Mouse (Mus musculus) intestine, embryonic 15.5 days (tissue): ENCODE measurements around the gene Slc27a5. TPM values are rescaled to one million over a fixed set of nuclear protein-coding genes. Genes with fewer than 3 reads are reported as not detected.

Experiments used
- ATAC-seq: fragments of 200-750 bp; cut with Nextera tagmentation; 2 replicates; pipeline ENCODE4 v1.8.0; 2017; ENCODE audit warnings: moderate TSS enrichment, moderate library complexity
- H3K27ac ChIP-seq: fragments of 300-500 bp; sonication (generic); 2 replicates; pipeline ENCODE4 v1.5.1; 2015; ENCODE audit warnings: mild to moderate bottlenecking, inconsistent platforms
- H3K27me3 ChIP-seq: fragments of 300-500 bp; sonication (generic); replicated peaks from 2 replicates; pipeline ENCODE4 v1.6.1; 2015; ENCODE audit warnings: inconsistent platforms
- H3K36me3 ChIP-seq: fragments of 300-500 bp; sonication (generic); 2 replicates; pipeline ENCODE4 v1.6.1; 2015; ENCODE audit warnings: inconsistent platforms
- H3K4me1 ChIP-seq: fragments of 300-500 bp; sonication (generic); replicated peaks from 2 replicates; pipeline ENCODE4 v1.6.1; 2015; ENCODE audit warnings: inconsistent platforms
- H3K4me2 ChIP-seq: fragments of 300-500 bp; sonication (generic); replicated peaks from 2 replicates; pipeline ENCODE4 v1.6.1; 2015; ENCODE audit warnings: mild to moderate bottlenecking, inconsistent platforms
- H3K4me3 ChIP-seq: fragments of 300-500 bp; sonication (generic); replicated peaks from 2 replicates; pipeline ENCODE4 v1.5.1; 2015; ENCODE audit warnings: inconsistent platforms
- H3K9ac ChIP-seq: fragments of 300-500 bp; sonication (generic); 2 replicates; pipeline ENCODE4 v1.6.1; 2015; ENCODE audit warnings: inconsistent platforms
- H3K9me3 ChIP-seq: fragments of 300-500 bp; sonication (generic); 2 replicates; pipeline ENCODE4 v1.6.1; 2016; ENCODE audit warnings: inconsistent platforms
- WGBS: fragments of 180-500 bp; shearing (Covaris S2); methylation state at CpG from one replicate; pipeline ENCODE4 v1.1.7; 2015; 5-methylcytosine and 5-hydroxymethylcytosine counted together
- polyA plus RNA-seq: library from polyadenylated mRNA; unstranded; fragments of >200 nt; fragmentation: Nextera tagmentation; extraction: Ambion mirVana; gene quantifications from 2 replicates; pipeline ENCODE4 v1.2.1, GENCODE M21; 2015

Slc27a5 gene
- polyA plus RNA-seq, 1 experiment from 2014 or later: 0.41 TPM

DNA sequence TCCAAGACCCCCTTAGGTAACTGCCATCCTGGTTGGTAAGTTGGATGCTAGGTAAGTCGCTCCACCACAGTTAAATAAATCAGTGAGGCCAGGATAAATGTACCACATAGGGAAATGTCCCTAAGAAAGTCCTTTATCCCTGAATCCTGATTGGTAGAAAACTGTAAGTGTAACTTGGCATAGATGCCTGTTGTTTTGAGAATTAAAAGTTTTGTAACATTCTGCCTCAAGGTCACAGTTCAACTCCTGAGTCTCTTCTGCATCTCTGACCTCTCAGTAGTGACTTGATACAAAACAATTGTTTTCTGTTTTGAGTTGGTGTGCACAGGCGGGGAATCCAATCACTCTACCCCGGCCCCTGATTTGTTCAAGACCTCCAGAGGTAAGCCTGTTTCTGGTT, 859 bp upstream of the Slc27a5 start, which contains the start of gene Trim28:
Gene Trim28, plus strand, starts transcription at position 264 of the 400 bp plus-strand sequence.
- Histone ChIP-seq H3K36me3 (0 out of 2 replicates have a peak, but pooled peaks cover under 1% of the 10 kb centered on the region), H3K9ac (no peak within 1 kb of the TSS), H3K4me3 (no peak within 1 kb of the TSS), H3K4me1 (no peaks in the 10 kb centered on the region), H3K27ac (no peak within 1 kb of the TSS), H3K4me2 (no peak within 1 kb of the TSS), H3K9me3 (no peaks in the 10 kb centered on the region), H3K27me3 (no peaks in the 10 kb centered on the region)
- ATAC-seq: no peak
- 86% methylated on average over 3 of the region's 3 CpGs for WGBS

- no peak overlapping the region for H3K9ac ChIP-seq
- H3K4me3 ChIP-seq: no peak overlapping the region
- H3K9me3 ChIP-seq: no peaks in the 10 kb centered on the region
- H3K27ac ChIP-seq: no peak overlapping the region
- ATAC-seq: no peak
- H3K27me3 ChIP-seq: no peaks in the 10 kb centered on the region
- H3K4me2 ChIP-seq: no peak overlapping the region
- no peaks in the 10 kb centered on the region for H3K4me1 ChIP-seq
- WGBS: 68% methylated on average over 5 of the region's 5 CpGs
- H3K36me3 ChIP-seq: no peaks in the 10 kb centered on the region
These were observed 762 bp downstream of the Slc27a5 start for GRCm38 (mm10) chr7:12997230-12997629.

DNA sequence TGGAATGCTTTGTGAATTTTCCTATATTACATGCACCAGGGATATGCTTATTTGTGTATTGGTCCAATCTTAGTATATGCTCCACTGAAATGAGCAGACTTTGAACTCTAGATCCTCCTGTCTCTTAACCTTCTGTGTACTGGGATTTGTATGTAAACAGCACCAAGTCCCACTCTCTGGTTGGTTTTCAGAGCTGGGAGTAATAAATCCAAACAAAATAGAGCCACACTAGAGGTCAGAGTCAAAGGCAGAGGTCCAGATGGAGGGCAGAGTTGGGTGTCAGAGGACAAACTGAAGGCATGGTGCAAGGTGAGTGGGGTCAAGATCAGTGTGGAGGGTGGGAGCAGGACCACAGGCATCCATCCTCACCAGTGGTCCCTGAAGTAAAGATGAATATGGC, 2.1 kb downstream of the Slc27a5 start:
- Histone ChIP-seq H3K36me3 (no peaks in the 10 kb centered on the region), H3K27ac (no peak overlapping the region), H3K9ac (no peak overlapping the region), H3K4me1 (no peaks in the 10 kb centered on the region), H3K27me3 (no peaks in the 10 kb centered on the region), H3K9me3 (no peaks in the 10 kb centered on the region), H3K4me2 (no peak overlapping the region), H3K4me3 (no peak overlapping the region)
- ATAC-seq: no peak

DNA sequence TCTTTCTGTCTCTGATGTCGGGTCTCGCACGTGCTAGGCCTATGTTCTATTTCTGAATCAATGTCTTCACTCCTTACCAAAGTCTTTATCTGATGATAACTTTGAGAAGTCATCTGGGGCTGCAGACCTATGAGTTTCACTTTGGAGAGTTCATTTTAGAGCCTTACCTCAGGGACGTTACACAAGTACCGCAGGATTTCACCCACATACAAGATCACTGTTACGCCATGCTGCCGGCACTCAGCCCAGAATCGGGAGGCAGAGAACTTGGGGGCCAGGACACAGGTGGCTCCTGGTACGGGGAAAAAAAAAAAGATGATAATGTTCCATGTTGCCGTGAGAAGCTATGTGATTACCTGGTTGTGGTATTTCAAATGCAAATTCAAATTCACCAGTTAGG, 4.8 kb downstream of the Slc27a5 start:
- H3K4me2 ChIP-seq: no peak overlapping the region
- H3K27me3 ChIP-seq: no peaks in the 10 kb centered on the region
- H3K9ac ChIP-seq: no peak overlapping the region
- ATAC-seq: no peak
- 90% methylated on average over 10 of the region's 10 CpGs for WGBS
- H3K9me3 ChIP-seq: no peaks in the 10 kb centered on the region
- no peaks in the 10 kb centered on the region for H3K36me3 ChIP-seq
- no peak overlapping the region for H3K4me3 ChIP-seq
- no peak overlapping the region for H3K27ac ChIP-seq
- no peaks in the 10 kb centered on the region for H3K4me1 ChIP-seq

DNA sequence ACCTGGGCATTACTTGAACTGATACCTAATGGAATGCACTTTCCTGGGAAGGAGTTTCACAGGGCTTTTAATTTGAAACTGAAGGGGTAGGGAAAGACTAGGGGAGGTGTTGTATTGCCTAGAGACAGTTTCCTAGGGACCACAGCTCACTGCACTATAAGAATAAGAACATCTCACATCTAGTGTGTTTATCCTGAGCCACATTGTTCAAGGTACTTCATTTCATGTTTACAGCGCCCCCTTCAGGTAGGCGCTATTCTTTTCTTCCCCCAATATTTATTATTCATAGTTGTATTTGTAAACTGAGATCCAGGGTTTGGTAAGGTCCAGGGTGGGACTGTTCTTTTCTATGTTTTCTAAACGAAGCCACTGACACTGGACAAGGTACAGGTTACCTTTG, 5.8 kb downstream of the Slc27a5 start:
- WGBS: 4% methylated on average over 3 of the region's 3 CpGs
- H3K4me3 ChIP-seq: no peak overlapping the region
- H3K27ac ChIP-seq: no peak overlapping the region
- no peaks in the 10 kb centered on the region for H3K27me3 ChIP-seq
- no peaks in the 10 kb centered on the region for H3K36me3 ChIP-seq
- H3K4me1 ChIP-seq: no peaks in the 10 kb centered on the region
- H3K9me3 ChIP-seq: no peaks in the 10 kb centered on the region
- ATAC-seq: no peak
- H3K9ac ChIP-seq: no peak overlapping the region
- H3K4me2 ChIP-seq: no peak overlapping the region

GRCm38 (mm10) chr7:12987409-12988189, 10.4 kb downstream of the Slc27a5 start:
- Histone ChIP-seq H3K36me3 (no peaks in the 10 kb centered on the region), H3K9me3 (no peaks in the 10 kb centered on the region), H3K4me2 (no peak overlapping the region), H3K4me1 (no peaks in the 10 kb centered on the region), H3K9ac (no peak overlapping the region), H3K27me3 (no peaks in the 10 kb centered on the region), H3K4me3 (no peak overlapping the region), H3K27ac (no peak overlapping the region)
- 78% methylated on average over 8 of the region's 8 CpGs for WGBS
- no peak for ATAC-seq

GRCm38 (mm10) chr7:12986906-12987305, 11.1 kb downstream of the Slc27a5 start:
- Histone ChIP-seq H3K4me3 (no peak overlapping the region), H3K27me3 (no peaks in the 10 kb centered on the region), H3K36me3 (no peaks in the 10 kb centered on the region), H3K4me1 (no peaks in the 10 kb centered on the region), H3K4me2 (no peak overlapping the region), H3K9me3 (no peaks in the 10 kb centered on the region), H3K9ac (no peak overlapping the region), H3K27ac (no peak overlapping the region)
- 82% methylated on average over 8 of the region's 8 CpGs for WGBS
- ATAC-seq: no peak

GRCm38 (mm10) chr7:12985724-12986123, 12.3 kb downstream of the Slc27a5 start:
- no peak overlapping the region for H3K4me3 ChIP-seq
- H3K4me1 ChIP-seq: no peaks in the 10 kb centered on the region
- H3K36me3 ChIP-seq: no peaks in the 10 kb centered on the region
- H3K9me3 ChIP-seq: no peaks in the 10 kb centered on the region
- H3K27me3 ChIP-seq: no peaks in the 10 kb centered on the region
- no peak for ATAC-seq
- no peak overlapping the region for H3K4me2 ChIP-seq
- 85% methylated on average over 1 of the region's 1 CpGs for WGBS
- no peak overlapping the region for H3K27ac ChIP-seq
- H3K9ac ChIP-seq: no peak overlapping the region

DNA sequence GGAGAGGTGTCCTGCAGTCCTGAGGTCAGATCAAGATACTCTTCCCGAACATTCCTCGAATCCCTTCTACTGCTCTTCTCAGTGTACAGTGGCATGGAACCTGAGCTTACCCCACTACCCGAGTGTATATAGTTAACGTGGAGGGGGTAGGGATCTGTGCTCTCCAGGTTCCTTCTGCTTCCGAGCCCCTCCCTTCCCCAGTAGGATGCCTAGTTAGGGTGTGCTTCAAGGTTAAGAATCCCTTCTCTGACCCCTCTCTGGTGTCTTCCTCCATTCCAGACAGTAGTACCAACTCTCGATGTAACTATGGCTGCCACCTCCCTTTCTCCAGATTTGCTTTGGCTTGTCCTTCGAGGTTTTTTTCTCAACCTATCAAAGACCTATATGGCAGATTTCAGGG, 17.7 kb downstream of the Slc27a5 start:
- Histone ChIP-seq H3K4me3 (no peak overlapping the region), H3K27me3 (no peaks in the 10 kb centered on the region), H3K4me2 (0 out of 2 replicates have a peak overlapping the region, but pooled peaks have one; percentile 6), H3K9ac (no peak overlapping the region), H3K36me3 (no peaks in the 10 kb centered on the region), H3K4me1 (peaks cover 22% of the 10 kb centered on the region), H3K9me3 (no peaks in the 10 kb centered on the region), H3K27ac (no peak overlapping the region)
- no peak for ATAC-seq
- 81% methylated on average over 7 of the region's 7 CpGs for WGBS

DNA sequence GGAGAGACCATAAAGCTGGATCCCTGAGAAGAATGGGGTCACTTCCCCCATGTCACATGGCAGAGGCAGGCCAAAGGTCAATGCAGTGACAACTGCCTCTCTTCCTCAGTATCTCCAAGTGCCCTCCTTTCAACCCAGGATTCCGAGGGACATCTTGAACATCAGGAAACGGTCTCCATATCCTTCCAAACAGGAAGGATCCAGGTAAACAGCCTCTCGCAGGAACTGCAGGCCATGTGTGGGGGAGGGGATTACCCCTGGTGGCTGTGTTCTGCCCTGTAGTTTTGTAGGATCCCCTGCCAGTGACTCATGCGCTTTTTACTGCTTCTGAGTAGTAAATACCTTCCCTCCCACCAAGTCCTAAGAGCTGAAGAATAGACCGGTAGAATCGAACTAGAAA, 18.2 kb downstream of the Slc27a5 start:
- Histone ChIP-seq H3K4me3 (no peak overlapping the region), H3K4me2 (peak overlapping the region; percentile 6; the same call in 1 of the 2 replicates), H3K4me1 (peaks cover 22% of the 10 kb centered on the region), H3K9ac (no peak overlapping the region), H3K27ac (no peak overlapping the region; the same call in 1 of the 2 replicates), H3K36me3 (no peaks in the 10 kb centered on the region), H3K9me3 (no peaks in the 10 kb centered on the region), H3K27me3 (no peaks in the 10 kb centered on the region)
- 42% methylated on average over 6 of the region's 6 CpGs for WGBS
- ATAC-seq: no peak

GRCm38 (mm10) chr7:12978931-12979722, 18.9 kb downstream of the Slc27a5 start:
- H3K9me3 ChIP-seq: no peaks in the 10 kb centered on the region

DNA sequence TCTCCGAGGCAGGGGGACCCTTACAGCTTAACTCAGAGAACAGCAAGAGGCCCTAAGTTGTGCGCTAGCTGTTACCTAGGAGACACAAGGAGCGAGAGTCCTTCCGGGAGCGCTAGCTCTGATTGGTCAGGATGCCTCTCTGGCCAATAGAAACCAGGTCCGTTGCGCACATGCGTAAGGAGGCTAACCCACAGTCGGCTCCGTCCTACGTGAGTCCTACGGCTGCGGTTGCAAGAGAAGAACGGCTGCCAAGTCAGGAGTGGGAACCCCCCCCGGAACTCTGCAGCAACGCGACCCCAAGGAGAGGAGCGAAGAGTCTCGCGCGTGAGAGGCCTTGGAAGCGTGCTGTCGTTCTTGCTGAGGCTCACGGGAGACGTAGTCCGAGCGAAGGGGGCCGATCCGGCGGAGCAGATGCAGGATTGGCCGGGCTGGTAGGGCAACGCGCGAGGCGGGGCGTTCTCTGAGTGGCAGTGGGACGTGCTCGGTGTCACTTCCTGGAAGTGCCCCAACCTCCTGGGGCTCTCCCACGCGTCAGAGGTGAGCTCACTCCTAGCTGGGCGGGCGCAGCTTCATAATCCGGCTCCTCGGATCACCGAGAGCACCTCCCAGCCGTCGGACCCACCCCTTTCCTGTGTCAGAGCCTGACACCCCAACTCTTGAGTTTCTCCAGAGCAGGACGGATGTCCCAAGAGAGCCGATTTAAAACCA, 20.2 kb downstream of the Slc27a5 start, which contains the start of gene Zfp446:
Gene Zfp446, plus strand, starts transcription at position 167 of the 708 bp plus-strand sequence.
- peaks cover 22% of the 10 kb centered on the region for H3K4me1 ChIP-seq
- peak; percentile 99 for ATAC-seq
- peak within 1 kb of the TSS; percentile 73 for H3K4me2 ChIP-seq
- H3K9ac ChIP-seq: peak within 1 kb of the TSS; percentile 68
- under 1% methylated on average over 49 of the region's 49 CpGs for whole genome bisulfite sequencing
- peak within 1 kb of the TSS; percentile 72 for H3K4me3 ChIP-seq
- no peaks in the 10 kb centered on the region for H3K9me3 ChIP-seq
- peak within 1 kb of the TSS; percentile 96 for H3K27ac ChIP-seq
- no peaks in the 10 kb centered on the region for H3K27me3 ChIP-seq
- no peaks in the 10 kb centered on the region for H3K36me3 ChIP-seq

More at GRCm38 (mm10) chr7:12978931-12979722, 18.9 kb downstream of the Slc27a5 start:
- Histone ChIP-seq H3K27me3 (no peaks in the 10 kb centered on the region), H3K4me1 (peaks cover 22% of the 10 kb centered on the region), H3K36me3 (no peaks in the 10 kb centered on the region), H3K9ac (peak overlapping the region; percentile 46), H3K27ac (no peak overlapping the region; the same call in 1 of the 2 replicates), H3K4me2 (peak overlapping the region; percentile 73), H3K4me3 (peak overlapping the region; percentile 72; the same call in 1 of the 2 replicates)
- 83% methylated on average over 18 of the region's 18 CpGs for WGBS
- no peak for ATAC-seq
